Mouse (Mus musculus) frontal cortex, postnatal 25 days (tissue): ENCODE results near the gene Gm49380.

ENCODE experiments used
- DNase-seq, 2 experiments: peaks; one replicate each; pipeline ENCODE4 v3.0.0; 2022; ENCODE audit warnings: low spot score in 2 of 2

Gene Gm49380

GRCm38 (mm10) chr9:44047071-44047470, 66.2 kb downstream of the Gm49380 start:
- DNase-seq, result no peak

GRCm38 (mm10) chr9:44046426-44046825, 66.9 kb downstream of the Gm49380 start:
- DNase-seq, result no peak

- no peak for DNase-seq
These were observed 67.4 kb downstream of the Gm49380 start for GRCm38 (mm10) chr9:44045884-44046272.

GRCm38 (mm10) chr9:44045158-44045883, 68.0 kb downstream of the Gm49380 start:
- DNase-seq, result no peak

DNA sequence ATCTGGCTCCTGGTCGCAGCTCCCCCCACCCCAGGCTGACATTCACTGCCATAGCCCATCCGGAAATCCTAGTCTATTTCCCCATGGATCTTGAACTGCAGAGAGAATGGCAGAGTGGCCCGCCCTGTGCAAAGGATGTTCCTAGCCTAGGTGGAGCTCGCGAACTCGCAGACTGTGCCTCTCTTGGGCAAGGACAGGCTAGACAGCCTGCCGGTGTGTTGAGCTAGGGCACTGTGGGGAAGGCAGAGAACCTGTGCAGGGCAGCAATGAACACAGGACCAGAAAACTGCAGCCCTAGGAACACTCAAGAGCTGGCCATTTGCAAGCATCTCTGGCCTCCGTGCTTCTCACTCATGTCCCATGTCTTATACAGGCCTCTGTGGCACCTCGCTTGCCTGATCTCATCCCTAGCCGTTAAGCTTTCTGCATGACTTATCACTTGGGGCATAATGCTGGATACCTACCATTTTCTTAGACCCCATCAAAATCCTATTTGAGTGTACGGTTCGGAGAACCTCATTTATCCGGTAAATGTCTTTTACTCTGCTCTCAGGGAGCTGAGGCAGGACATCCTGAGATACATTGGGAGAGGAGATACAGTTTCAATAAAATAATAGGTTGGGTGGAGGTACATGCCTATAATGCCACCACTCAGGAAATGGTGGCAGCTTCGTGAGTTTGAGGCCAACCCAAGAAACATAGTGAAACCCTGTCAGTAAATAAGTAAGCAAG, 68.7 kb downstream of the Gm49380 start:
- DNase-seq, result no peak

- DNase-seq, result no peak
These were observed 69.4 kb downstream of the Gm49380 start for GRCm38 (mm10) chr9:44043708-44044425.

DNA sequence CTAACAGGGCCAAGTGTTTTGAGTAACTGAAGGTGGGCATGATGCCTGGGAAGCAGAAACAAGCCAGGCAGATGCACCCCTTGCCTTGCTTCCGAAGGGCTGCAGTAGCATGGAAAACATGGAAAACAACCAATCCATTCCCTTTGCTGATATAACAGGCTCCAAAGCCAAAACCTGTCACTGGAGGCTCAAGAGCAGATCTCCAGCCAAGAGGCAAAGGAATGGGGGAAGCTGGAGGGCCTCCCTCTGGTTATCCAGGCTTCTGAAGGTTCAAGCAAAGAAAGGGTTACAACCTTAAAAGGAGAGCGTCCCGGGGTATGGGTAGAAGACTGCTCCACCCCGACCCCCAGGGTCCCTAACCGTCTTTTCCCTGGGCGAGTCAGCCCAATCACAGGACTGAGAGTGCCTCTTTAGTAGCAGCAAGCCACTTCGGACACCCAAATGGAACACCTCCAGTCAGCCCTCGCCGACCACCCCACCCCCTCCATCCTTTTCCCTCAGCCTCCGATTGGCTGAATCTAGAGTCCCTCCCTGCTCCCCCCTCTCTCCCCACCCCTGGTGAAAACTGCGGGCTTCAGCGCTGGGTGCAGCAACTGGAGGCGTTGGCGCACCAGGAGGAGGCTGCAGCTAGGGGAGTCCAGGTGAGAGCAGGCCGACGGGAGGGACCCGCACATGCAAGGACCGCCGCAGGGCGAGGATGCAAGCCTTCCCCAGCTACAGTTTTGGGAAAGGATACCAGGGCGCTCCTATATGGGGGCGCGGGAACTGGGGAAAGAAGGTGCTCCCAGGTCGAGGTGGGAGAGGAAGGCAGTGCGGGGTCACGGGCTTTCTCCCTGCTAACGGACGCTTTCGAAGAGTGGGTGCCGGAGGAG, 70.2 kb downstream of the Gm49380 start, which contains the start of gene Thy1:
Gene Thy1 (plus strand): TSS at position 549 of the 872 bp plus-strand sequence.
- peak; percentile 43 to 56 for DNase-seq

GRCm38 (mm10) chr9:44042396-44042680, 71.0 kb downstream of the Gm49380 start:
- DNase-seq, result no peak

DNA sequence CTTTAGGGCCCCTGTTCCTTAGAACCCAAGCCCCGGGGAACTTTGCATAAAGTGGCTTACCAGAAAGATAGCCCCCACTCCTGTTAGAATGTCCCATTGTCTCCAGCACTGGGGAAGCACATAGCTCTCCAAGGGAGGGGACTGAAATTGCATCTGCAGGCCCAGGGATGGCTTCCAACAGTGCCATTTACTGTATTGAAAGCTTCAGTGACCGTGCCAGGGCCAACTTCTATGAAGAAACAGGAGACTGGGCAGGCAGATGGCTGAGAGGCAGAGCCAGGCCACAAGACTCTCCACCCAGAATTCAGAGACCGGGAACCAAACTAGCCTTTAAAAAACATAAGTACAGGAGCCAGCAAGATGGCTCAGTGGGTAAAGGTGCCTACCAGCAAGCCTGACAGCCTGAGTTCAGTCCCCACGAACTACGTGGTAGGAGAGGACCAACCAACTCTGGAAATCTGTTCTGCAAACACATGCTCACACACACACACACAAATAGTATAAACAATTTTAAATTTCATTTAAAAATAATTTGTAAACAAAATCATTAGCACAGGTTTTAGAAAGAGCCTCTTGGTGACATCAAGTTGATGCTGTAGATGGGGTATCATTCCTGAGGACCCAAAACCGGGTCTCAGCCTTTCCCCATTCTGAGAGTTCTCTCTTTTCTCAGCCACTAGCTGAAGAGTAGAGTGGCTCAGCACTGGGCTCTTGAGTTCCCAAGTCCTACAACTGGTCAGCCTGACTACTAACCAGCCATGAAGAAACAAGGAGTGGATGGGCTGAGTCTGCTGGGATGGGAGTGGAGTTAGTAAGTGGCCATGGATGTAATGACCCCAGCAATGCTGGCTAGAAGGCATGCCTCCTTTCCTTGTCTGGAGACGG, 71.5 kb downstream of the Gm49380 start:
- no peak for DNase-seq

DNA sequence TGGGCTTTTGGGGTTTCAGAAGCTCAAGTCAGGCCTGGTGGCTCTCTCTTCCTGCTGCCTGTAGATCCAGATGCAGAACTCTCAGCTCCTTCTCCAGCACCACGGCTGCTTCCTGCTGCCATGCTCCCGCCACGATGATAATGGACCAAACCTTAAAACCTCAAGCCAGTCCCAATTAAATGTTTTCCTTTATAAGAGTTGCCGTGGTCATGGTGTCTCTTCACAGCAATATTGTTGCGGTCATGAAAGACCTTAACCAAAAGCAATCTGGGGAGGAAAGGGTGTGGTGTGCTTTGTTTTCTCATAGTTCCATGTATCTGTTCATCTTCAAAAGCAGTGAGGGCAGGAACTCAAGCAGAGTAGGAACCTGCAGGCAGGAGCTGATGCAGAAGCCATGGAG, 76.2 kb downstream of the Gm49380 start:
- DNase-seq, result no peak

GRCm38 (mm10) chr9:44033957-44034727, 79.2 kb downstream of the Gm49380 start:
- no peak for DNase-seq

- no peak for DNase-seq
These were observed 80.0 kb downstream of the Gm49380 start for GRCm38 (mm10) chr9:44033317-44033716.

DNA sequence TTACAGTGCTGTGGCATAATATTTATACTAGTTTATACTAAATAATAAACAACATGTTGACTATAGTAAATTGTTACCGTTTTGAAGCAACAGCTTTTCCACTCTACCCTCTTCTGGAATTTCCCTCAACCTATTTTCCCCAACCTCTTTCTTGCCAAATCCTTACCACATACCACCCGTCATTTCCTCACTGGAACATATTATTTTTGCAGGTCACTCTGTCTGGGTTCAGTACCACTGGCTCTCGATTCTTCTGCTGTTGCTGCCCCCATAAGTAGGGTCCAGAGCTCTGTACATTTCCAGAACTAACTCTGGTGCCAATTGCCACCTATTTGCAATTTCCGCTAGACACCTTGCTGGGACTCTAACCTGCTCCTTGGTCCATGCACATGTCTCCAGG, 81.4 kb downstream of the Gm49380 start:
- no peak for DNase-seq

GRCm38 (mm10) chr9:44031079-44031478, 82.2 kb downstream of the Gm49380 start:
- DNase-seq, result no peak

- no peak for DNase-seq
These were observed 82.7 kb downstream of the Gm49380 start for GRCm38 (mm10) chr9:44030646-44031045.

DNA sequence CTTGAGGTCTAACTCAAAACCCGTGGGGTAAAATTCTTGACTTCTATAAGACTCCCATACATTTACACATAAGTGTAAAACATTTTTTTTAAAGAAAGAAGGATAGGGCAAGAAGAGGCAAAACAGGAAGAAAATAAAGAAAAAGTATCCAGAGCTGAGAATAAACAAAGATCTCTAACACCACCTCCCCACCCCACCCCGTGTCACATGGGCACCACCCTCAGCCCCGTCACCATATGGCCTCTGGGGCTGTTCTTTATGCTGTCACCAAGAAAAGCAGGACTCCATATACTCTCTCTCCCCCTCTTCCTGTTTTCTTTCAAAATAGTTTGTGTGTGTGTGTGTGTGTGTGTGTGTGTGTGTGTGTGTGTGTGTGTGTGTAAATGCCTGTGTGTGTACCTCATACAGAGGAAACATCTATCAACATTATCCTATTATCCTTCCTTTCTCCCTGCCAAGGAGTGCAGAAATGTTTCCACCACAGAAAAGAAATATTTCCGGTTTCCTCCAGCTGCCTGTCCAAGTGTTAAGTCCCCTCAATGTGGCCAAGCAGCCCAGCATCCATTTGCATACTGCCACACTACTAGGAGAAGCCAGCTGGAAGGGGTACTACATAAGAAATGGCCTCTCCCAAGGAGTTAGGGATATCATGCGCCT, 83.6 kb downstream of the Gm49380 start:
- DNase-seq, result no peak

- DNase-seq, result no peak
These were observed 89.2 kb downstream of the Gm49380 start for GRCm38 (mm10) chr9:44024096-44024495.

- DNase-seq, result no peak
These were observed 91.0 kb downstream of the Gm49380 start for GRCm38 (mm10) chr9:44022100-44022847.

DNA sequence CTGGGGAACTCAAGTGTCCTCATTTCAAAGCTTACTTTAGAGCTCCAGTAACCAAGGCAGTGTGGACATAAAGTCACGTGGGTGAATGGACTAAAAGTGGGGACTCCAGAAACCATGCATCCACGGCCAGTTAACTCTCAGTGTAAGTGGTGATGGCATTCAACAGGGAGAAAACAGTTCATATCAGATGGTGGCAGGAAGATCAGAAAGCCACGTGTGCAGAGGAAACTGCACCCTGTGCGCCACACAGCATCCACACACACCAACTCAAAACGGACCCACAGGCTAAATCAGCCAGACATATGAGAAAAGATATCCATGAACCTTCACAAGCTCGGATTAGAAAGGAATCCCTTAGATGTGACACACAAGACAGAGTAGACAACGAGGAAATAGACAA, 93.3 kb downstream of the Gm49380 start:
- DNase-seq, result no peak
